Mouse (Mus musculus) liver, adult 2 months (tissue): ENCODE results near the gene Stxbp4.

Experiments
- CTCF ChIP-seq: fragments of 200-500 bp; IDR thresholded peaks from 2 replicates; pipeline ENCODE4 v1.5.1; 2011; ENCODE audit warnings: low read depth, low read length, control low read depth
- POLR2A ChIP-seq: fragments of 200-500 bp; IDR thresholded peaks from 2 replicates; pipeline ENCODE4 v1.6.1; 2011; ENCODE audit warnings: low read length, control low read depth; ENCODE audit not compliant: insufficient read depth; ENCODE audit errors: extremely low read depth

DNA sequence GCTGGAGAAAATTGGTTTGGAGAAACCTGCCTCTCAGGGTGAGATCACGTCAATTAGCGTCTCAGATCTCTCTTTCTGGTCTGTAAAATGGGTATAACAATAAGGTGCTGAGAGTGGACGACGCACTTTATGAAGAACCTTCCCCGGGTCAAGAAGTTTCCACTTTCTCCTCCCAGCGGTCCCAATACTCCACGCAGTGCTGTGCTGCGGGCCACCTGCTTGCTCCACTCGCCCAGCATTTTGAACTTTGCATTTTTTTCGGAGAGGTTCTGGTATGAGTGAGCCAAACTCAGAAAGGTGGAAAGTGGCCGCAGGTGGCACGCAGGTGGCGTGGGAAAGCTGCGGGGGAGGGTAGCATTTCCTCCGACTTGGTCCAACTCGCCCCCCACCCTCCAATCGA is 49.2 kb upstream of the Stxbp4 start:
- TF ChIP-seq CTCF (no peak), POLR2A (no peak)
